Mouse (Mus musculus): Measurements from ENCODE around the gene Farp1. TPM values are rescaled to one million over a fixed set of nuclear protein-coding genes. Genes with fewer than 3 reads are reported as not detected.
A peak's percentile ranks its signal among the peaks of the same experiment; 100 is the strongest.
"Not testable (repeated sequence)": the region's sequence is repeated elsewhere in the genome, so short reads cannot be mapped to it uniquely, and the experiment has no call there.

The Farp1 gene
- polyA plus RNA-seq, 1 experiment from 2014 or later, result 17.3 TPM

GRCm38 (mm10) chr14:121035663-121036473 is 868 bp downstream of the Farp1 start:
- ATAC-seq (ENCODE audit: insufficient read depth, low FRiP score, low read depth), result peak; percentile 72
- H3K4me3 ChIP-seq (replicated peaks), result peak overlapping the region; percentile 92
- H3K36me3 ChIP-seq, result no peaks in the 10 kb centered on the region
- H3K27ac ChIP-seq, result peak overlapping the region; percentile 82
- peak overlapping the region; percentile 97 for H3K4me2 ChIP-seq
- H3K9me3 ChIP-seq, result no peaks in the 10 kb centered on the region
- WGBS, result under 1% methylated on average over 85 of the region's 100 CpGs
- peaks cover 10% of the 10 kb centered on the region; the same call in 1 of the 2 replicates for H3K4me1 ChIP-seq
- H3K27me3 ChIP-seq (replicated peaks), result peaks cover 6% of the 10 kb centered on the region; the same call in 1 of the 2 replicates
- peak overlapping the region; percentile 90 for H3K9ac ChIP-seq

- WGBS, result 2% methylated on average over 19 of the region's 19 CpGs
- H3K4me2 ChIP-seq, result peak overlapping the region; percentile 97
- peak overlapping the region; percentile 82 for H3K27ac ChIP-seq
- H3K9ac ChIP-seq, result peak overlapping the region; percentile 90; the same call in 1 of the 2 replicates
- peaks cover 10% of the 10 kb centered on the region; the same call in 1 of the 2 replicates for H3K4me1 ChIP-seq
- no peaks in the 10 kb centered on the region for H3K36me3 ChIP-seq
- peak overlapping the region; percentile 92 for H3K4me3 ChIP-seq (replicated peaks)
- H3K27me3 ChIP-seq (replicated peaks), result peaks cover 6% of the 10 kb centered on the region; the same call in 1 of the 2 replicates
- ATAC-seq (ENCODE audit: insufficient read depth, low FRiP score, low read depth), result no peak
- H3K9me3 ChIP-seq, result no peaks in the 10 kb centered on the region
These were observed 1.7 kb downstream of the Farp1 start for GRCm38 (mm10) chr14:121036612-121037221.

GRCm38 (mm10) chr14:121037276-121037675 is 2.3 kb downstream of the Farp1 start:
- no peaks in the 10 kb centered on the region for H3K9me3 ChIP-seq
- H3K27ac ChIP-seq, result peak overlapping the region; percentile 82
- 9% methylated on average over 7 of the region's 7 CpGs for WGBS
- H3K9ac ChIP-seq, result no peak overlapping the region; the same call in 1 of the 2 replicates
- H3K4me1 ChIP-seq, result peaks cover 10% of the 10 kb centered on the region; the same call in 1 of the 2 replicates
- peaks cover 6% of the 10 kb centered on the region; the same call in 1 of the 2 replicates for H3K27me3 ChIP-seq (replicated peaks)
- H3K4me2 ChIP-seq, result peak overlapping the region; percentile 97
- no peak for ATAC-seq (ENCODE audit: insufficient read depth, low FRiP score, low read depth)
- H3K36me3 ChIP-seq, result no peaks in the 10 kb centered on the region
- peak overlapping the region; percentile 92 for H3K4me3 ChIP-seq (replicated peaks)

GRCm38 (mm10) chr14:121038676-121039075 is 3.7 kb downstream of the Farp1 start:
- H3K4me1 ChIP-seq, result peaks cover 10% of the 10 kb centered on the region; the same call in 1 of the 2 replicates
- H3K27me3 ChIP-seq (replicated peaks), result peaks cover 6% of the 10 kb centered on the region; the same call in 1 of the 2 replicates
- no peak overlapping the region; the same call in 1 of the 2 replicates for H3K4me2 ChIP-seq
- no peaks in the 10 kb centered on the region for H3K9me3 ChIP-seq
- no peak overlapping the region for H3K27ac ChIP-seq
- no peaks in the 10 kb centered on the region for H3K36me3 ChIP-seq
- 60% methylated on average over 5 of the region's 5 CpGs for WGBS
- H3K4me3 ChIP-seq (replicated peaks), result no peak overlapping the region
- H3K9ac ChIP-seq, result no peak overlapping the region
- no peak for ATAC-seq (ENCODE audit: insufficient read depth, low FRiP score, low read depth)

- Histone ChIP-seq H3K36me3 (no peaks in the 10 kb centered on the region), H3K9me3 (no peaks in the 10 kb centered on the region), H3K27ac (no peak overlapping the region), H3K4me2 (no peak overlapping the region), H3K27me3 (replicated peaks) (no peaks in the 10 kb centered on the region), H3K4me1 (no peaks in the 10 kb centered on the region), H3K4me3 (replicated peaks) (no peak overlapping the region), H3K9ac (no peak overlapping the region)
- WGBS, result 90% methylated on average over 3 of the region's 3 CpGs
- no peak for ATAC-seq (ENCODE audit: insufficient read depth, low FRiP score, low read depth)
These were observed 9.1 kb downstream of the Farp1 start for GRCm38 (mm10) chr14:121044145-121044544.

- Histone ChIP-seq H3K36me3 (no peaks in the 10 kb centered on the region), H3K9me3 (no peaks in the 10 kb centered on the region), H3K4me2 (no peak overlapping the region), H3K4me3 (replicated peaks) (no peak overlapping the region), H3K9ac (no peak overlapping the region), H3K4me1 (peaks cover 11% of the 10 kb centered on the region; the same call in 1 of the 2 replicates), H3K27ac (no peak overlapping the region), H3K27me3 (replicated peaks) (no peaks in the 10 kb centered on the region)
- no peak for ATAC-seq (ENCODE audit: insufficient read depth, low FRiP score, low read depth)
- 77% methylated on average over 9 of the region's 9 CpGs for WGBS
These were observed 11.4 kb downstream of the Farp1 start for GRCm38 (mm10) chr14:121046313-121046961.

- H3K4me3 ChIP-seq (replicated peaks), result no peak overlapping the region
- no peak overlapping the region for H3K9ac ChIP-seq
- no peak for ATAC-seq (ENCODE audit: insufficient read depth, low FRiP score, low read depth)
- WGBS, result 69% methylated on average over 6 of the region's 6 CpGs
- H3K36me3 ChIP-seq, result no peaks in the 10 kb centered on the region
- no peak overlapping the region for H3K4me2 ChIP-seq
- no peaks in the 10 kb centered on the region for H3K9me3 ChIP-seq
- peaks cover 16% of the 10 kb centered on the region for H3K4me1 ChIP-seq
- H3K27me3 ChIP-seq (replicated peaks), result no peaks in the 10 kb centered on the region
- H3K27ac ChIP-seq, result no peak overlapping the region
These were observed 12.8 kb downstream of the Farp1 start for GRCm38 (mm10) chr14:121047780-121048179.

GRCm38 (mm10) chr14:121051002-121051401 is 16.0 kb downstream of the Farp1 start:
- not testable (repeated sequence) for H3K27me3 ChIP-seq (replicated peaks); H3K9ac ChIP-seq; H3K4me2 ChIP-seq; ATAC-seq (ENCODE audit: insufficient read depth, low FRiP score, low read depth); H3K36me3 ChIP-seq; H3K27ac ChIP-seq; H3K9me3 ChIP-seq; H3K4me3 ChIP-seq (replicated peaks)
- WGBS, result 78% methylated on average over 3 of the region's 4 CpGs
- H3K4me1 ChIP-seq, result peaks cover 28% of the 10 kb centered on the region

GRCm38 (mm10) chr14:121053020-121053518 is 18.1 kb downstream of the Farp1 start:
- ATAC-seq (ENCODE audit: insufficient read depth, low FRiP score, low read depth), result peak; percentile 47; the same call in 1 of the 2 replicates
- WGBS, result 2% methylated on average over 5 of the region's 5 CpGs
- Histone ChIP-seq H3K4me2 (peak overlapping the region; percentile 26; the same call in 1 of the 2 replicates), H3K4me3 (replicated peaks) (no peak overlapping the region), H3K27ac (peak overlapping the region; percentile 70), H3K9me3 (no peaks in the 10 kb centered on the region), H3K27me3 (replicated peaks) (no peaks in the 10 kb centered on the region), H3K4me1 (peaks cover 28% of the 10 kb centered on the region), H3K36me3 (no peaks in the 10 kb centered on the region), H3K9ac (no peak overlapping the region)

- no peak overlapping the region for H3K4me3 ChIP-seq (replicated peaks)
- 77% methylated on average over 5 of the region's 5 CpGs for WGBS
- no peaks in the 10 kb centered on the region for H3K27me3 ChIP-seq (replicated peaks)
- no peaks in the 10 kb centered on the region for H3K9me3 ChIP-seq
- H3K36me3 ChIP-seq, result no peaks in the 10 kb centered on the region
- no peak overlapping the region for H3K4me2 ChIP-seq
- no peak for ATAC-seq (ENCODE audit: insufficient read depth, low FRiP score, low read depth)
- H3K9ac ChIP-seq, result no peak overlapping the region
- H3K4me1 ChIP-seq, result peaks cover 28% of the 10 kb centered on the region
- no peak overlapping the region for H3K27ac ChIP-seq
These were observed 19.1 kb downstream of the Farp1 start for GRCm38 (mm10) chr14:121054062-121054461.

GRCm38 (mm10) chr14:121057750-121058149 is 22.8 kb downstream of the Farp1 start:
- 91% methylated on average over 5 of the region's 5 CpGs for WGBS
- ATAC-seq (ENCODE audit: insufficient read depth, low FRiP score, low read depth), result no peak
- Histone ChIP-seq H3K9me3 (no peaks in the 10 kb centered on the region), H3K36me3 (no peaks in the 10 kb centered on the region), H3K4me2 (no peak overlapping the region), H3K27me3 (replicated peaks) (no peaks in the 10 kb centered on the region), H3K9ac (no peak overlapping the region), H3K27ac (no peak overlapping the region), H3K4me3 (replicated peaks) (no peak overlapping the region), H3K4me1 (peaks cover 34% of the 10 kb centered on the region)

All from stomach, embryonic 15.5 days (tissue).